Mouse (Mus musculus) cerebellum, adult (tissue): ENCODE measurements around the gene Mapk14.
"Not testable (repeated sequence)": the region's sequence is repeated elsewhere in the genome, so short reads cannot be mapped to it uniquely, and the experiment has no call there.

Source experiments
- ATAC-seq: cut with Nextera tagmentation; 2 replicates; pipeline ENCODE4 v1.9.2; 2017; ENCODE audit warnings: mild to moderate bottlenecking, moderate library complexity, mixed read lengths; ENCODE audit not compliant: insufficient number of reproducible peaks, low FRiP score, low TSS enrichment

The Mapk14 gene

GRCm38 (mm10) chr17:28697290-28698195 is 6.4 kb downstream of the Mapk14 start:
- peak; percentile 56; the same call in 1 of the 2 replicates for ATAC-seq

GRCm38 (mm10) chr17:28698245-28698644 is 7.1 kb downstream of the Mapk14 start:
- peak; percentile 31; the same call in 1 of the 2 replicates for ATAC-seq

GRCm38 (mm10) chr17:28698672-28699071 is 7.5 kb downstream of the Mapk14 start:
- ATAC-seq = no peak

- ATAC-seq = no peak
These were observed 8.7 kb downstream of the Mapk14 start for GRCm38 (mm10) chr17:28699789-28700188.

- no peak for ATAC-seq
These were observed 10.0 kb downstream of the Mapk14 start for GRCm38 (mm10) chr17:28701171-28701570.

GRCm38 (mm10) chr17:28701737-28702136 is 10.6 kb downstream of the Mapk14 start:
- ATAC-seq = no peak

GRCm38 (mm10) chr17:28702646-28703045 is 11.5 kb downstream of the Mapk14 start:
- no peak for ATAC-seq

GRCm38 (mm10) chr17:28706697-28707096 is 15.6 kb downstream of the Mapk14 start:
- ATAC-seq = no peak

- no peak for ATAC-seq
These were observed 16.1 kb downstream of the Mapk14 start for GRCm38 (mm10) chr17:28707136-28707627.

GRCm38 (mm10) chr17:28707816-28708215 is 16.7 kb downstream of the Mapk14 start:
- no peak for ATAC-seq

- ATAC-seq = no peak
These were observed 17.9 kb downstream of the Mapk14 start for GRCm38 (mm10) chr17:28708989-28709388.

- ATAC-seq = no peak
These were observed 18.6 kb downstream of the Mapk14 start for GRCm38 (mm10) chr17:28709552-28710290.

- ATAC-seq = no peak
These were observed 19.2 kb downstream of the Mapk14 start for GRCm38 (mm10) chr17:28710291-28710688.

- ATAC-seq = no peak
These were observed 20.1 kb downstream of the Mapk14 start for GRCm38 (mm10) chr17:28711237-28711636.

GRCm38 (mm10) chr17:28712305-28712704 is 21.2 kb downstream of the Mapk14 start:
- no peak for ATAC-seq

GRCm38 (mm10) chr17:28714006-28714405 is 22.9 kb downstream of the Mapk14 start:
- ATAC-seq = no peak

GRCm38 (mm10) chr17:28715832-28716548 is 24.9 kb downstream of the Mapk14 start:
- ATAC-seq = no peak

GRCm38 (mm10) chr17:28717535-28717934 is 26.4 kb downstream of the Mapk14 start:
- no peak for ATAC-seq

GRCm38 (mm10) chr17:28725783-28726182 is 34.7 kb downstream of the Mapk14 start, which contains the start of gene AC170998.1:
AC170998.1 (plus strand) TSS chr17:28726083.
- no peak for ATAC-seq

GRCm38 (mm10) chr17:28727511-28727910 is 36.4 kb downstream of the Mapk14 start:
- ATAC-seq = not testable (repeated sequence)
